Mouse (Mus musculus): ENCODE measurements around the gene Cldnd2.

GRCm38 (mm10) chr7:43482090-43482716 lies 41.6 kb downstream of the Cldnd2 start:
- TF ChIP-seq CTCF (IDR thresholded peaks at IDR 0.05; ENCODE audit: low read depth, low read length) = no peak
- TF ChIP-seq POLR2A (IDR thresholded peaks at IDR 0.05; ENCODE audit: insufficient read depth, low read length) = no peak

Data from ES-Bruce4 (cell line).